Mouse (Mus musculus): Measurements from ENCODE around the gene Olfr482.

Gene Olfr482

DNA sequence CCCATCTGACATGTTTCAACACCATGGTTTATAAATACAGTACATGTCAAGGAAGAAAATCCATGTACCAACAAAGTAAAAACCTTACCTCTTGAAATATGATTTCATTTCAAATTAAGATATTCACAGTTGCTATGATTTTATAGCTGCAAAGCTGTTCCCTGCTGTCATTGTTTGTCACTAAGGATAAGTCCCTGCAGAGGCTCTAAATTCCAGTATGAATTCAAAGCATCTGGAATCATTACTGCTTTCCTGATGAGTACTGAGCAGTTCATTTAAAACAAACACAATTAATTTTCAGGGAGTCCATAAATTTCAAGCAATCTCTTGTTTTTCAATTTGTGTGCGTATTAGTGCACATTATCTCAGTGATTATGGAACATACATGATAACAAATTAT is at the start of gene Olfr482:
Gene Olfr482 (minus strand): TSS at position 101 of the 400 bp plus-strand sequence.
- DNase-seq (ENCODE audit: low spot score in 2 of 2), result no peak

DNA sequence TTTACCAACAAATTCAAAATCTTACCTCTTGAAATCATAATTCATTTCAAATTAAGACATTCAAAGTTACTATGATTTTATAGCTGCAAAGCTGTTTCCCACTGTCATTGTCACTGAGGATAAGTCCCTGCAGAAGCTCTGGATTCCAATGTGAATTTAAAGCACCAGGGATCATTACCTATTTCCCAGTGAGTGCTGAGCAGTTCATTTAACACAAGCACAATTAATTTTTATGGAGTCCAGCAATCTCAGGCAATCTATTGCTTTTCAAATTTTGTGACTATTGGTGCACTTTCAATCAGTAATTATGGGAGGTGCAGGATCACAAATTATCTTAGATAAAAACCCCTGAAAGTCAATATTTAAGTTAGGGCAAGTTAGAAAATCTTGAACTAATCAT is 30.0 kb upstream of the Olfr482 start, which contains the start of gene Olfr484:
Gene Olfr484 (minus strand): TSS at position 101 of the 400 bp plus-strand sequence.
- no peak for DNase-seq (ENCODE audit: low spot score in 2 of 2)

DNA sequence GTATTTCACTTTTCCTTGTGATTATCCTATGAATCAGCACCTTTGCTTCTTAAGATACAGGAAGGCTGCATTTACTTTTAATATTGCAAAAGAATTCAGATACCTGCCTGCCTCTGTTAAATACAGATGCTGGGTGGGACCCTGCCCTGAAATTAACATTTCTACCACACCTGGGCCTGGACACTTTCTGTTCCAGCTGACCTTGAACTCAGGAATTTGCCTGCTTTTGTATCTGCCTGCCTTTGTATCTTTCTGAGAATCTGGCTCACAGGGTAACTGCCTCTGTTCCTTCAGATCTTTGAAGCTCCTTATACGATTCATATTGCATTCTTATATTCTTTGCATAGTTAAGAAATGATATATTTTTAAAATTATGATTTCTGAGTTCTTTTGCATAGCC is 24.0 kb upstream of the Olfr482 start:
- no peak for DNase-seq (ENCODE audit: low spot score in 2 of 2)

DNA sequence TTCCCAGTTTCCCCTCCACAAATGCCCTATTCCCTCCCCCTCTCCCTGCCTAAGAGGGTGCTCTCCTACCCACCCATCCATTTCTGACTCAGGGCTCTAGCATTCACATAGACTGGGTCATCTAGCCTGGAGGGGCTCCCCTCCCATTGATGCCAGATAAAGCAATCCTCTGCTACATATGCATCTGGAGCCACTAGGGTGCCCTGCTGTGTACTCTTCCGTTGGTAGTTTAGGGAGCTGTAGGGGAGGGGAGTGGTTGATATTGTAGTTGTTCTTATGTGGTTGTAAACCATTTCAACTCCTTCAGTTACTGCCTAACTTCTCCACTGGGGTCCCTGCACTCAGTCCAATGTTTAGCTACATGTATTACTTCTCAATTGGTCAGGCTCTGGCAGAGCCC is 23.3 kb upstream of the Olfr482 start:
- no peak for DNase-seq (ENCODE audit: low spot score in 2 of 2)

DNA sequence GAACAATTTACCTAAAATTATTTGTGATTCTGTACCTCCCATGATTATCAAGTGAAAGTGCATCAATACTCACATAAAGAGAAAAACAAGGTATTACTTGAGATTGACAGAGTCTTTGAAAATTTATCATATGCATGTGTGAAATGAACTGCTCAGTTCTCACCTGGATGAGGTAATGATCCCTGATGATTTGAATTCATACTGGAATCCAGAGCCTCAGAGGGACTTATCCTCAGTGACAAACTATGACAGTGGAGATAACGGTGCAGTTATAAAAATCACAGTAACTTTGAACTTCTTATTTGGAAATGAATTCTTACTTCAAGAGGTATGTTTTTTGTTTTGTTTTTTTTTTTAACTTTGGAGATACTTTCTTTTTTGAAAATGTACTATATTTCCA is 3.2 kb upstream of the Olfr482 start, which contains the start of gene Olfr483:
Gene Olfr483 (plus strand): TSS at position 301 of the 400 bp plus-strand sequence.
- no peak for DNase-seq (ENCODE audit: low spot score in 2 of 2)

- no peak for DNase-seq (ENCODE audit: low spot score in 2 of 2)
Measured at GRCm38 (mm10) chr7:108079555-108079954, 17.8 kb downstream of the Olfr482 start, which contains the start of gene Olfr481. Olfr481 (plus strand) TSS chr7:108079855.

DNA sequence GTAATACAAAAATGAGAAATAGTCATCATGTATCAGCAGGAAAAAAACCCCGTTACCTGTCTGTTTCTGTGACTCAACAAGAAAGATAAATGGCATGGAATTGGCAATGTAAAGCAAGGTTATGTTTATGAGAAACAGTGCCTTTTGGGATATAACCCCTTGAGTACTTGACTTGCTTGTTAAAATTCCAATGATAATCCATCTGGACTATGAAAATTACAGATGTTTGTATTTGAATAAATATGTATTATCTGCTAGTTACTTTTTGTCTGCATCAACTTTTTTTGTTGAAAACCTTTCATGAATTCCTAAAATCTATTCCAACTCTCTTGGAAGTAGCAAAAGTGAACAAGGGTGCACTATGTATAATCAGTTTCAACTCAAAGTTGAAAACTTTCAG is 30.1 kb downstream of the Olfr482 start, which contains the start of gene Olfr480:
Gene Olfr480 (minus strand): TSS at position 101 of the 400 bp plus-strand sequence.
- DNase-seq (ENCODE audit: low spot score in 2 of 2), result no peak

GRCm38 (mm10) chr7:108050393-108050792 is 47.0 kb downstream of the Olfr482 start, which contains the start of gene Olfr479:
Olfr479 (plus strand) TSS chr7:108050693.
- no peak for DNase-seq (ENCODE audit: low spot score in 2 of 2)
